Mouse (Mus musculus) cerebellum, postnatal 25 days (tissue): ENCODE measurements around the gene Fndc3a.

Source experiments
- DNase-seq, 2 experiments: peaks; one replicate each; pipeline ENCODE4 v3.0.0; 2021; ENCODE audit warnings: mixed read lengths in 2 of 2

Gene Fndc3a

GRCm38 (mm10) chr14:72709710-72710340 lies at the start of gene Fndc3a:
TSS of gene Fndc3a (minus strand) at chr14:72710003.
- DNase-seq, result peak; percentile 77 to 87

DNA sequence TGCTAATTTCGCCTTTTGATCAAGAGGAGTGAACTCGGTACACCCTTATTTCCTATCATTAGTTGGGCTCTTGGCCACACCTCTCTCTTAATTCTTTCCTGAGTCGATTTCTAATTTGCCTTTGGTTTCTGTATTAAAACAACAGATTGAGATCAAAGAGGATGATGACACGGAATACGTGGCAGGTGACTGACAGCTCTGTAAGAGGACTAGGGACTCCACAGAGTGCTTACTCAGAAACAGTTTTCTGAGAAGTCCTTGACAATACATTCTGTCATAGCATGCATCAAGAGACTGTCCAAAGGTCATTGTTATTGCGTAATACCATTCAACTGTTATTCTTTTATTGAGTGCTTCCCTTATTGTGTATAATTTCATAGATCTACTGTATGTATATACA lies 43.1 kb upstream of the Fndc3a start:
- no peak for DNase-seq

DNA sequence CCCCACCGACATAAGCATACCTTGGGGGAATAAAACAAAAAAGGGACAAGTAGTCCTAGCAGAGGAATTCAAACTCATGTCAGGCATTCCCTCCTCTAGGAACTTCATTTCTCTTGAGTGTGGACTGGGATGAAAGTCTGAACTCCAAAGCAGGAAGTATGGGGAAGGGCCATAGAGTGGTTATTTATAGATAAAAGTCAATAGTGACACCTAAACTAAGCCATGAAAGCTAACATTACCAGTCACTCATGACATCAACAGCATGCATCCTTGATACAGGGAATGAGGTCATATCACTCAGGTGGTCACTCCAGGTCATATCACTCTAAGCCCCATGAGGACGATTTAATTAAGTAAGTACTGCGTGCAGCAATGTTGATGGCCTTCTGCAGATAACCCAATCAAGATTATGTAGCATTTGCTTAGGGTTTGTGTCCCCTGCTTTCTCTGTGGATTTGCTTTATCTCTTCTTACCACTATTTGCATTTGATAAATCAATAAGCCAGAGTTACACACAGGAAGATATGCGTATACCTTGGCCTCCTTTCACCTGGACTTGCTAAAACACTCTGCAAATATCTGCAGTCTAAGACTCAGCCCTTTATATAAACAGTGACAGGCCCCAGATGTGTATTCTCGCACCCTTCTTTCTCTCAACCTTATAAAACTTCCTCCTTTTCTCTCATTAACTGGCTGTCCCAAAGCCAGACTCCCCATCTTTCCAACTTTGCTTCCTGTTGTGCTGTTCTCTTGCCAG lies 40.8 kb upstream of the Fndc3a start:
- DNase-seq, result no peak

DNA sequence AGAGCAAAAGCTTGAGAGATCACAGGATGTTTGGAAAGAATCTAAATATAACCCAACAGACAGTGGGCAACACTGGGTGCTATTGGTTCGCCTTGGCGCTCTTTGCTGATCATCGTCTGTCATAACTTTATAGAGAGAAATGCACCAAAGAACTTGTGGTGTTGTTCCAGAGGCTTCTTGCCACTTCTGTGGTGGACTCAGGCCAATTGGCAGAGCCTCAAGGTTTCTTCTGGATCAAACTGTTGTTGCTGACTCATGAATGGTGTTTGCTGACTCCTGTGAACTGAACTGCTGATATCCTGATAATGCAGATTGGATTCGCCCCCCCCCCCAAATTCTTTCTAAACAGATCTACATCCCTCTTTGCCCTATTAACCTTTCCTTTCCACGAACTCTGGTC lies 38.5 kb upstream of the Fndc3a start:
- no peak for DNase-seq

DNA sequence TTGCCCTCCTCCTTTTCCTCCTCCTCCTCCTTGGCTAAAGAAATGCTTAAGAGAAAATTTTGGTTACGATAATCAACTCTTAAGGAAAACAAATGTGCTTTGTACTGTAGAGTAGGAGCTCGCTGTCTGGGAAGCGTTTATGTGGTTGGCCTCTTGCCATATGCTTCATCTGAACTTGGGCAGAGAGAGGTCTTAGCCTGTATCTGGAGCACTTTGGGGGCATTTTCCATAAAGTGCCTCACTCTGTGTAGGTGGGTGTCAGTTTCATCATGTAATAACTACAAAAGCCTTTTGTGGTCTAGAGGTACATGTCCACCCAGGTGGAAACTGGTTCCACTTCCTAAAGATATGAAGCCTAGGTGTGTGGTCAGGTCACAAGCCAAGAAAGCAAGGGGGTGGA lies 31.9 kb upstream of the Fndc3a start:
- DNase-seq, result no peak

- no peak for DNase-seq
Observed at GRCm38 (mm10) chr14:72740336-72740735, 30.5 kb upstream of the Fndc3a start.

DNA sequence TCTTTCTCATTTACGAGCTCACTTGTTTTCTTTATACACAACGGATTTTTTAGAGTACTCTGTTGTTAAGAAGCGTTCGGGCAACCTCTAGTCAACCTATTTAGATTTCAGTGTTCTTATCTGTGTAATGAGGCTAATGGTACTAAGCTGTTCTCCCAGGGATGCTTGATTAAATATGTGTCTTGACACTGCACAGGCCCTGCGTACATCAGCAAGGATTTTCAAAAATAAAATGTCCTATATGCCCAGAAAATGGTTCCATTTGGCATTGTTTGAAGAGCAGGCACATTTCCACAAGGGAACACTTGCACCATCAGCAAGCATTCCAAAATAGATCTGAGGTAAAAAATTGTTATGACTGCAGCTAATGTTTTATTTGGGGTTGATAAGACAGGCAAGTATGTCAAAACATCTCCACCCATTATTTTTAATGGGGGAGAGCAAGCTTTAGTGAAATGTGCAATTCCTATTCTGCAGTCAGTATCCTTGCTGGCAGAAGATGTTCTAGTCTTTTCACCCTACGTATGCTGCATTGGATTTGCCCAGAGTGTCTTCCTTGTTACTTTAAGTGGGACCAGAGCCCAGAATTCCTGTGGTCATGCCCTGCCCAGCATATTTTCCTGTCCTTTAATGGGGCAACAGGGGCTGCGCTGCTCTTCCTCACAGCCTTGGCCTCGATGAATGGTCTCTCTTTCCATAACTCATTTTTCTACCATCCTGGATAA lies 29.8 kb upstream of the Fndc3a start:
- DNase-seq, result no peak

DNA sequence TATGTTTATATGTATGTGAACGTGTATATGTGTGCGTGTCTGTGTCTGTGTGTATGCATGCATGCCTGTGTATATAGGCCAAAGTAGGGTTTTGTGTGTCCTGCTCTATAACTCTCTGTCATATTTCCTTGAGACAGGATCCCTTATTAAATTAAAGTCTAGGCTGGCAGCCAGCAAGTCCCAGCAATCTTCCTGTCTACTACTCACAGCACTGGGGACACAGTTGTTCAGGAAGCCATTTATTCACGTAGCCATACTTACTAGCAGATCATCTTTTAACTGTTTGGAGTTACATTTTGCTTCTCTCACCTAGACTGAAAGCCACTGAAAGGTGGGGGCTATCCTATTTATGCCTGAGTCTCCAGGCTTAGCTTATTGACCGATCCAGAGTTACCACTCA lies 29.0 kb upstream of the Fndc3a start:
- DNase-seq, result no peak

- DNase-seq, result no peak
Observed at GRCm38 (mm10) chr14:72738217-72738616, 28.4 kb upstream of the Fndc3a start.

DNA sequence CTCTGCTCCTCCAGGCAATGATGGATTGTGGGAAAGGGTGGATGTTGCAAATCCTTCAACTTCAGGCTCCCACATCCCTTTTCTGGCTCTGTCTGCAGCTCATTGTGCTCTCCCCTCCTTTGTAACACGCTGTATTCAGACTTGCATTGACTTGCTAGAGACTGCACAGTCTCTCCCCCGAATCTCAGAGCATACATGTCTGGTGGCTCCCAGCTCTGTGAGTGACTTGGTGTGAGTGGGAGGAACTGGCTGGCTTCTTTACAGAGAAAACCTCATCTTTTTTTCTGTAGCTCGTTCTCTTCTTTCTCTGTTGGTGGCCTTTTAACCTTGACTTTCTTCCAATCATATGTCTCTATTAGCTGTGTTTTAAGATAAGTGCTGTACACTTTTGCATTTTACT lies 16.1 kb upstream of the Fndc3a start:
- no peak for DNase-seq

DNA sequence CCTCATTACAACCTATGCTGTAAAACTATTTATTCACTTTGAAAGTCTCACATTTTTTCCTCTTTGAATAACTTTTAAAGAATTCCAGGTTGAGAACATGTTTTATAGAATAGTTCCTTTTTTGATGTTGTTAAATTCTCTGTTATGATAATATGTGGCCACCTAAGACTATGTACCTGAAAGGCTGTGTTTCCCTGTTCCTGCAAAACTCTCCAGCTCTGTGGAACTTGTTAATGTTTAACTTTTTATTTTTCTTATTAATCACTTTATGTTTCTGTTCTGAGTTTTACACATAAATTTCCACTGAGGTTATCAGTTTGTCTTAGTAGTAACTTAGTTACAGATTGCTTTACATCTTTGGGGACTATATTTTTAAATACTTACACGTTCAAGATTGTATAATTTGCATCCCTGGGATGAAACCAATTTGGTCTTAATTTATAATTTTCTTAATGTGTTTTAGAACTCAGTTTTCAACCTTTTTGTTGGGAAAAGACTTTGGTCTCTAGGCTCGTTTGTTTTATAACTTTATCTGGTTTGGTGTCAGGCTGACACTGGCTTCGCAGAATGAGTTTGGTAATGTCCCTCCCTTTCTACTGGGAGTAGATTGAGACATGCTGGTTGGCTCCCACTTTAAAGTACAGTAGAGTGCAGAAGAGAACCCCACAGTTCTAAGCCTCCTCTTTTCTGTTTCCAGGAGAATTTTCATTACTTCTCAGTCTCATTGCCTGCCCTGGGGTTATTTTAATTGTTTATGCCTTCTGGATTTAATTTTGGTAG lies 12.7 kb upstream of the Fndc3a start:
- DNase-seq, result no peak

- no peak for DNase-seq
Observed at GRCm38 (mm10) chr14:72716175-72716574, 6.4 kb upstream of the Fndc3a start.

DNA sequence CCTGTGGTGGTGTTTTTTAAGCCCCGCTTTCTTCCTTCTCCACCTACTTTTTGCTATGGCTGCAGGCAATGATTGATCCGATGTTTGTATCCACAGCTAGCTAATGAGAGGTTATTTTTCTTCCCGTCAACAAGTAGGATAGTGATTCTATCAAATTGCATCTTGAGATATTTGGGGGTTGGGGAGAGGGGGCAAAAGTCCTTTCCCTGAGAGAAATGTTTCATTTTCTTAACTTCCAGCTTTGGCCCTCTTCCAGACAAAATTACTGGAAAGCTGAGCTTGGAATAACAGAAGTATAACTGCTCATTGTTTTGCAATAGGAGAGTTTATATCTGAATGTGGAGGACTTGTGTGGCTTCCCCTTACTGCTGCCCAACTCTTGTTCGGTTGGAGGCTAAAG lies 1.3 kb upstream of the Fndc3a start:
- no peak for DNase-seq

DNA sequence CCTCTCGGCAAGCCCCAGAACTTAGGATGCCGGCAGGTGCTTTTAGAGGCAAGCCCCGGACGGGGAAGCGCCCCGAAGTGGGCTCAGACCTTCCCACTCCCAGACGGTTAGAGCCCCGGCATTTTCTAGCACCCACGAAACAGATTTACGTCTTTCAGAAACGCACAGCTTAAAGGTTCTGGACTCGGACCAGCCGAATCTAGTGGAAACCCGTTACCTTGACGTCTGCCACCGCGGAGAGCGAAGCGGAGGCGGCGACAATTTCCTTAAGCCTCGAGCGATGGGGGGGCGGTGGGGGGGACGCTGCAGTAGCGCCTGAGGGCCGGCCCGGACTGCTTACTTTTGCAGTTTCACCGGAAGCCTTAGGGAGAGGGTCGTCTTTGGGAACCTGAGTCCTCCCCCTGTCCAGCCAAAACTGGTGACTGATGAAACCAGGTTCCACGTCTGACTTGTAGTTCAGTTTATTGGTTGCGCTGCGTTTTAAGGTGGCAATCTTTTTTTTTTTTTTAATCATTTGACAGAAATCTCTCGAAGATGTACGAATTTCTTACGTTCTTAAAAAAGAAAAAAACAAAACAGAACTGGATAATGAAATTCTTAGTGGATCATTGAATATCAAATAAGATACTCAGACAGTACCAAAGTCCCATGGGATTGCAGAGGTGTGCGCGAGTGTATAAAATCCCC lies 681 bp upstream of the Fndc3a start:
- DNase-seq, result peak in 1 of 2 experiments; percentile 43

GRCm38 (mm10) chr14:72709091-72709709 lies 603 bp downstream of the Fndc3a start:
- peak; percentile 52 to 63 for DNase-seq

DNA sequence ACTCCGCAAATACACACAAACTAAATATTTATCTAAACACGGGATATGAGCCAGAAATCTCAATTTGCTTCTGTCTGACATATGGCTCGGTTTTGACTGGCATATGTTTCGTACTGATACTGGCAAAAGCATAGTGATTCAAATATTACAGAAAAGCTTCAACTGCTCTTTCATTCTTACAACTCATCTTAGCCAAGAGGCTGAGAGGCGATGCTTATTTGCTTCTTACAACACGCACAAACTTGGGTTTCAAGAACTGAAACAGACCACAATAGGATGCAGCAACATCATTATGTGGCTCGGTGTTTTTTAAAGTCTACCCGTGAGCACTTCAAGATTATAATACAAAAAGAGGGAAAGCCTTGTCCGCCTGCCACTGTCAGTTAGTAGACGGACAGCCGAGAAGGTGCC lies 1.2 kb downstream of the Fndc3a start:
- peak; percentile 16 to 23 for DNase-seq

DNA sequence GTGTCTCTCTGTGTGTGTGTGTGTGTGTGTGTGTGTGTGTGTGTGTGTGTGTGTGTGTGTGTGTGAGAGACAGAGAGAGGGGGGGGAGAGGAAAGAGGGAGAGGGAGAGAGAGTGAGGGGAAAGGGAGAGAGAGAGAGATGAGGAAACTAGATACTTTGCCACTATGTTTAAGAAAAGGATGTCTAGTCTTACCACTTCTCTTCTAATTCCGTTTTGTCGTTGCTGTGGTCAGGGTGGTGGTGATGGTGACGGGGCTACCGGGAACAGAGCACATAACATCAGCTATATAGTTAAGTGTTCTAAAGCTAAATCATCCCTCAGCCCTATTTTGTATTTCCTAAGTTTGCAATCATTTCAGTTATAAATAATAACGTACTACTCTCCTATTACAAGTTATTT lies 9.7 kb downstream of the Fndc3a start:
- no peak for DNase-seq

GRCm38 (mm10) chr14:72691406-72691805 lies 18.4 kb downstream of the Fndc3a start:
- DNase-seq, result no peak

DNA sequence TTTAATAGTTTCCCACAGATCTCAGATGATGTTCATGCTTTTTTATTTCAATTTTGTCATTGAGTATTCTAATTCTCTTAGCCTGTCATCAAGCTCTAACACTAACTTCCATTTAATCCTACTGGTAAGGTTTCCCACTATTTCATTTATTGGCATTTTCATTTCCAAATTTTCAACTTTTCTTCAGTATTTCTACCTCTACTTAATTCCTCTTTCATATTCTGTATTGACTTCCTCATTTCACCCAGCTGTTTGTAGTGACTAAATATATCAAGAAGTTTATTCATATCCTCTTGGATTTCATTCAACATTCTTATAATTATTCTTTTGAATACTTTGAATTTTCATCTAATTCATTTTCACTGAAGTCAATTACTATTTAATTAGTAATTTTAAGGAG lies 20.3 kb downstream of the Fndc3a start:
- no peak for DNase-seq

- DNase-seq, result no peak
Observed at GRCm38 (mm10) chr14:72684857-72685370, 24.9 kb downstream of the Fndc3a start.

DNA sequence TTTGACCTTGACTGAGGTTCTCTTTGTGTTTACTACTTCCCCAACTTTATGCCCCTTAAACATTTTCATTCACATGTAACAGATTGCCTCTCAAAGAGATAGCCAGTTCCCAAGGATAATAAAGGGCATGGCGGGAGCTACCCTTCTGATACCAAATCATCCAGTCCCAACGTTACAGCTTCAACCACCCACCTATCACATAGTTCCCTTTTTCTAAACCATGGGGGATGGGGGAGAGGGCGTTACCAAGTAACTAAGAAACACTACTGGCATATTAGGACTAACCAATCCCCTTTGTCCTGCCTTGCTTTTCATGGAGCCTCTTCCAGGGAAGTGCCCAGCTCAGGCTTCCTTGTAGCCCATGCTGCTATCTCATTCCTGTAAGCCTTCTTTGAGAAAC lies 32.6 kb downstream of the Fndc3a start:
- no peak for DNase-seq

- no peak for DNase-seq
Observed at GRCm38 (mm10) chr14:72671911-72672310, 37.9 kb downstream of the Fndc3a start.
